Mouse (Mus musculus) right cerebral cortex, postnatal 10 days (tissue): ENCODE measurements around the gene Bicc1.
A peak's percentile ranks its signal among the peaks of the same experiment; 100 is the strongest.
"Not testable (repeated sequence)": the region's sequence is repeated elsewhere in the genome, so short reads cannot be mapped to it uniquely, and the experiment has no call there.

Experiments
- DNase-seq, 2 experiments: peaks; one replicate each; pipeline ENCODE4 v3.0.0; 2021; ENCODE audit warnings: low spot score in 2 of 2

Gene Bicc1

DNA sequence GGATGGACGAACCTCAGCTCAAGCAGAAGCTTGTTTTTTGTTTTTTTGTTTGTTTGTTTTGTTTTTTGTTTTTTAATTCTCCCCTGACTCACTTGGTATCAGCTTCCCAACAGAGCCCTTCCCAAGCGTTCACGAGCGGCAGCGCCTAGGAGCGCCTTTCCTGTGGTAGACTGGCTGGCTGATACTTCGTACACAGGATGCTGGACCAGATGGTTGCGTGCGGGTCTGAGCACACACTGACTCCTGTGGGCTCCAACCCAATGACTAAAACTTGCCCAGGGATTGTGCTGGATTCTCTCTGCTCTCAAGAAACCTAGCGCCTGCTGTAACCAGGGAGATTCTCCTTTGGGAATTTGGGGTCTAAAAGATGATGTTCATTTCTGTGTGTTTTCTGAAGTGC lies 211.2 kb downstream of the Bicc1 start:
- DNase-seq, result peak; percentile 49 to 57

GRCm38 (mm10) chr10:70946121-70946520 lies 213.4 kb downstream of the Bicc1 start:
- DNase-seq, result not testable (repeated sequence)

DNA sequence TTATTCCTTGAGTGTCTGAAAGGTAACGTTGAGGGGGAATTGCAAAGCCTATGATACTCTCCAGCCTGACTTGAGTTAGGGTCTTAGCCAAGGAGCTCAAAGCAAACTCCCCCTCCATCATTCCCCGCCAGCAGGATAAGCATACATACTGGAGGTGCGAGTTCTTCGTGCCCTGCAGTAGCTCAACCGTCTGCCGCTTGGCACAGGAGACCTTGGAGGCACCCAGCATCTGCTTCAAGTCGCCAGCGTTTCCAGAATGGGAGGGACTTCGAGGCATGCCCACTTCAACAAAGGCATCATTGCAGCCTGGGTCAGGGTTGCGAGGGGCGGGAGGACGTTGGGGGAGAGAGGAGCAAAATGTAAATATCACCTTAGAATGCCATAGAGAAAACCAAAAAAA lies 214.4 kb downstream of the Bicc1 start:
- DNase-seq, result no peak

GRCm38 (mm10) chr10:70941623-70942022 lies 217.9 kb downstream of the Bicc1 start:
- DNase-seq, result no peak

GRCm38 (mm10) chr10:70939751-70940150 lies 219.7 kb downstream of the Bicc1 start:
- no peak for DNase-seq

DNA sequence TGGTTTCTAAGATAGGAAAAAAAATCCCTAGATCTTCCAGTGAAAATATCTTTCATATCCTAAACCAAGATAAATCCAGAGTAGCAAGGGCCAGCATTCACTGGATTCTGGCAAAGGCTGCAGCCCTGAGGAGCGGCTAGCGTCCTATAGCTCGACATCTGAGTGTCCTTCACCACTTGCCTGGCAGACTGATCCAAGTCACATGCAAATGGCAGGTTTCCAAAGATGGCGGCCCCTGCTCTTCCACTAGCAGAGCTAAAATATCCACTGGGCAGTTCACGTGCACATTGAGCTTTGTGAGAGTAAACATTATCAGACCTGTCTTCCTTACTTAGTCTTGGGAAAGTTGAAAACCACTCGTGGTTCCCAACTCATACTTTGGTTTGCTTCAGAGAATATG lies 222.1 kb downstream of the Bicc1 start:
- no peak for DNase-seq

- DNase-seq, result no peak
Observed at GRCm38 (mm10) chr10:70936008-70936407, 223.5 kb downstream of the Bicc1 start.

DNA sequence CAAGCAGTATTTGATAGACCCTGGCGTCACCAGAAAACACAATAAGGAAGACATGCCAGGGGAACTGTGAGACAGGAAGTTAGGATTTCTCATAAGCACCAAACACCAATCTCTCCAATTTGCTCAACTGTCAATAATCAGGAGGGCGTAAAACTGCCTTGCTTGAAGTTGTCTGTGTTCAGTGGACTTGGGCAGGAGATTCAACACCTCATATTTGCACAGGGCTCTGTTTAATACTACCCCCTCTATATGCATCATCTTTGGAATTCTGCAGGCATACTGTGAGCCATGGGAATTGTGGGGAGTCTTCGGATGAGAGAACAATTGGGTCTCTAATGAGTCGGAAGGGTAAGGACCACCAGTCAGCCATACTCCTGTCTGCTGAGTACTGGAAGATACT lies 233.4 kb downstream of the Bicc1 start:
- DNase-seq, result no peak

DNA sequence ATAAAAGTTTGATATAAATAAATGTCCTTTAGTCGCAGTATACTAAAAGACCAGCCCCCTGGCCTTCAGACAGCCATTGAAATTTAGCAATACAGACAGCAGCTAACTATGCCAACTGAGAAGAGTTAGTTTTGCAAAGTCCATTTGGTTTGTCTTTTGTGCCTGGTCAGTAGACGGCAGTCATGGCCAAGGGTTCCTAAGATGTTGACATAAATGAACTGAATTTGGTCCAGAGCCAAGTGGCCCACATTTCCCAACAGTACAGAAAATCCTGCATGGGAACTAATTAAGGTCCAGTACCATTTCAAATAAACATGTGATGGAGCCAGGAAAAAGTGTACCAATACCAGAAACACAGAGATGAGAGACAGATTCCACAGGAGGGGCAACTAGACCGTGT lies 235.2 kb downstream of the Bicc1 start:
- DNase-seq, result no peak

GRCm38 (mm10) chr10:70923936-70924335 lies 235.6 kb downstream of the Bicc1 start:
- DNase-seq, result no peak

GRCm38 (mm10) chr10:70921481-70921880 lies 238.0 kb downstream of the Bicc1 start:
- no peak for DNase-seq

DNA sequence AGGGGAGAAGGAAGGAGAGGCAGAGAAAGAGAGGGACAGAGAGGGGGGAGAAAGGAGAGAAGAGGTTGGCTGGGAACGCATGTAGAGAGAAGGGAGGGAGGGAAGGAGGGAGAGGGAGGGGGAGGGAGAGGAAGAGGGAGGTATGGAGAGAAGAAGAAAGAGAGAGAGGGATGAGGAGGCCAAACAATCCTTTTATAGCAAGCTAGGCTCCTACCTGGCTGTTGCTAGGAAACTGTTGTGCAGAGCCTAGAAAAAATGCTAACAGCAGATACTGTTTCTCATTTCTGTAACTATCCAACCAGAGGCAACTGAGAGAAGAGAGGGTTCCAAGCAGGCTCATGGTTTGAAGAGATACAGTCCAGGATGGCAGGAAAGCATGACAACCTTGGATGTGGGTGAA lies 239.6 kb downstream of the Bicc1 start:
- no peak for DNase-seq

DNA sequence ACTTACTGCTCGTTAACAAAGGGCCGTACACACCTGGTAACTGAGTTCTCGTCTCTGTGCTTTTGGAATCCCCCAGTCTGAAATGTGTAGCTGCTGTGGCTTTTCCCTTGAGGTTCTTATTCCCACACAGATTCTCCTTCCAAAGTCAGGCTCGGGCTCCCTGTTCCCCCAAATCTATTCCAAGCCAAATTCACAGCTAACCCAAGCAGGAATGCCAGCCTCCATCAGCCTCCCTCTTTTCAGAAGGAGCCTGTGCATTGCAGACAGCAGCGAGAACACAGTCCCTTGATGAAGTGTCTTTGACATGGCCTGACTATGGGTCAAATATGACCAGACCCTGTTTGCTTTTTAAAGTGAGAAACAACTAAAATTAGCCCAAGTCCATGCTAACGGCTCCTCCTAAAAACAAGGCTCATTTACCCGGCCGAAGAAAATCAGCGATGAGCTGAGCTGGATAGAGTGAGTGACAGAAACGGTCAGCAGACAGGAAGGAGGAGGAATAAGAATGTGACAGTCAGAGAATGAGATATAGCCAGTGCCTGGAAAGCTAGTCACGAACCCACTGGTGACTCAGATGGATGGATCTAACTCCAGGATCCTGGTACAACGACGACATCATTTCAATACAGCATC lies 240.4 kb downstream of the Bicc1 start:
- DNase-seq, result peak; percentile 31 to 52

GRCm38 (mm10) chr10:70916697-70917096 lies 242.8 kb downstream of the Bicc1 start:
- DNase-seq, result peak in 1 of 2 experiments; percentile 27

GRCm38 (mm10) chr10:70915096-70915495 lies 244.4 kb downstream of the Bicc1 start:
- peak in 1 of 2 experiments; percentile 14 for DNase-seq

DNA sequence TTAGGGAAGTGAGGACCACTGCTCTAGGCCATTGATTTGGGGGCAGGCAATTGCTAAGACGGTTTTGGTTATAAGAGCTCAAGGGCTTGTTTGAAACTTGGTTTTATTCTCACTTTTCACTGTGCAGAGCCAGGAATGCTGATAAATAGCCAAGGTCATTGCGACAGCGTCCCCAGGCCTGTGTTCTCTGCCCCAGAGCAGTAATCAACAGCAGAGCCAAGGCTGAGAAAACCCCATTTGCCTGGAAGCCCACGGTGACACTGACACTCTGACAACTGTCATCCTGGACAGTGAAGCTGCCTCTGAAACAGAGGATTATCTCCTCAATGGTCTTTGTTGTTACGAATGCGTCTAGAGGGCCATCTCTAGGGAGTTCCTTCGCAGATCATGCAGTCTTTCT lies 255.6 kb downstream of the Bicc1 start:
- peak in 1 of 2 experiments; percentile 16 for DNase-seq

DNA sequence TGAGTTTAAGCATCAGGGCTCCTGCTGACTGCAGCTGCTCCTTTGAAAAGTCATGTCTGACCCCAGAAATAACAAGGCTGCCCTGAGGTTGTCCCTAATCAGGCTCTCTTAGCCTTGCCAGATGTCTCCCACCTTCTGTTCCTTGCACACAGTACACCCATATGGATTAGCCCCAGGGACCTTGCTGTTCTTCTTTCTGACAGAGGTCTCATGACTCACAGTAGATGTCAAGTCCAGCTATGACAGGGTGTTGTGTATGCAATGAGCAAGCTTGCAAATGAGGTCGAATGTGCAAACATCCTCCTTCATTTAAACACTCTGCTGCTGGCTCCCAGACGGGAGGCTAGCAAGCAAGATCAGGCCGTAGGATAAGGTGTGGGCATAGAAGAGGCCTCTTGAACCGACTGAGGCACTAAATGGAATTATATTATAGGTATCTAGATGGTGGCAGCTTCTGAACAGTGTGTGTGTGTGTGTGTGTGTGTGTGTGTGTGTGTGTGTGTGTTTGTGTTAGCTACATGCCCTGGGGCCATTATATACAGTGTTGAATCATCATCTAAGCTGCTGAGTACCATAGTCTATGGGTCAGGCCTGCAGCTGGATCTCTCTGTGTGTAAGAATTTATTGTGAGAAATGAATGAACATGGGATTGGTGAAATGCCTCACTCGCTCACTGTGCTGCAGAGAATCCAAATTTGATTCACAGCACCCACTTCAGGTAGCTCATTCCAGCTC lies 256.6 kb downstream of the Bicc1 start:
- DNase-seq, result peak in 1 of 2 experiments; percentile 15

- DNase-seq, result peak; percentile 47 to 70
Observed at GRCm38 (mm10) chr10:70901193-70901875, 258.2 kb downstream of the Bicc1 start.

- no peak for DNase-seq
Observed at GRCm38 (mm10) chr10:70895891-70896290, 263.6 kb downstream of the Bicc1 start.

GRCm38 (mm10) chr10:70878046-70878445 lies 281.5 kb downstream of the Bicc1 start:
- no peak for DNase-seq

DNA sequence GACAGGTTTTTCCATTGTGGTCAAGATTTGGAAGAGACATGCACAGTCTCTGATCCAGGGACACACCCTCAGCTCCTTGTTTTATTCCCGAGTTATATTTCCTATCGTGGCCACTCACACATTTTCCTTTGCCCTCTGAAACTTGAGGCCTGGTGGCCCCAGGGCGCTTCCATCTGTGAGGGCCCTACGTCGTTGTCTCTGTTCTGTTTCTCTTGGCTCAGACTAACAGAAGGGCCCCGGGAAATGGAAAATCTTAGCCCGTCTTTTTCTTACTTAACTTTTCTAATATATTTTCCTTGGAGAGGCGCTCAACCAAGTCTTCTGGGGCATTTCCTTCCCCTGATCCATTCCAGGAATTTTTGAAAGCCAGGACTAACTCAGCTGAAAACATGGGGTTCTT lies 281.9 kb downstream of the Bicc1 start:
- DNase-seq, result no peak

DNA sequence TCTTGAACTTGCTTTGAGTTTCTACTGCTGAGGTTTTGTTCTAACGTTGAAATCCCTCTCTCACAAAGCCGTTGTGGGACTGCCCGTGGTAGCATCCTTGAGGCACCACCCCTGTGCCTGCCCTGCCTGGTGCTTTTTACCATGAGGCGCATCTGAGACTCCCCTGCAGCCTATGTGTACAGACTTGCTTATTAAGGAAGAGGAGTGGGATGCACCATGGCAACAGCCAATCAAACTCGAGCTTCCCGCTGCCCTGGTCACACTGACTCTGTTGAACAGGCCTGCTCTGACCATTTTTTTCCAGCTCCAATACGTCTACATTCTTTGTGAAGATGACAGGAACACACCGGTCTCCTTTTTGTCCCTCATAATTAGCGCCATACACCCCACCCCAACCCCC lies 283.0 kb downstream of the Bicc1 start:
- no peak for DNase-seq

- no peak for DNase-seq
Observed at GRCm38 (mm10) chr10:70876119-70876518, 283.4 kb downstream of the Bicc1 start.
